Mouse (Mus musculus) kidney, postnatal 25 days (tissue): Measurements from ENCODE around the gene Dtx2.
A peak's percentile ranks its signal among the peaks of the same experiment; 100 is the strongest.

Source experiments
- DNase-seq, 2 experiments: peaks; one replicate each; pipeline ENCODE4 v3.0.0; 2021; ENCODE audit warnings: mixed read lengths in 2 of 2

Dtx2 gene

GRCm38 (mm10) chr5:135975893-135976668 is 18.5 kb upstream of the Dtx2 start:
- DNase-seq: no peak

GRCm38 (mm10) chr5:135979381-135979780 is 15.2 kb upstream of the Dtx2 start:
- DNase-seq: no peak

GRCm38 (mm10) chr5:135979904-135980303 is 14.7 kb upstream of the Dtx2 start, which contains the start of gene Zp3:
TSS of gene Zp3 (plus strand) at chr5:135980099.
- no peak for DNase-seq

GRCm38 (mm10) chr5:135982398-135982797 is 12.2 kb upstream of the Dtx2 start:
- DNase-seq: peak; percentile 62 to 71

GRCm38 (mm10) chr5:135984546-135985044 is 10.0 kb upstream of the Dtx2 start:
- DNase-seq: no peak

DNA sequence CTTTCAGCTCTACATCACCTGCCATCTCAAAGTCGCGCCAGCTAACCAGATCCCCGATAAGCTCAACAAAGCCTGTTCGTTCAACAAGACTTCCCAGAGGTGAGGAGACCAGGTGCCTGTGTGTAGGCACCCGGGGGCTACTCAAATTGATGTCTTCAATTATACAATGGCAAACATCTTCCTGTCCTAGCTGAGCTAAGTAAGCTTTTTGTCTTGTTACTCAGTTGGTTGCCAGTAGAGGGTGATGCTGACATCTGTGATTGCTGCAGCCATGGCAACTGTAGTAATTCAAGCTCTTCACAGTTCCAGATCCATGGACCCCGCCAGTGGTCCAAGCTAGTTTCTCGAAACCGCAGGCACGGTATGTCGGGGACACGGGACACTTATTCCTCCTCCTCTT is 7.4 kb upstream of the Dtx2 start:
- no peak for DNase-seq

DNA sequence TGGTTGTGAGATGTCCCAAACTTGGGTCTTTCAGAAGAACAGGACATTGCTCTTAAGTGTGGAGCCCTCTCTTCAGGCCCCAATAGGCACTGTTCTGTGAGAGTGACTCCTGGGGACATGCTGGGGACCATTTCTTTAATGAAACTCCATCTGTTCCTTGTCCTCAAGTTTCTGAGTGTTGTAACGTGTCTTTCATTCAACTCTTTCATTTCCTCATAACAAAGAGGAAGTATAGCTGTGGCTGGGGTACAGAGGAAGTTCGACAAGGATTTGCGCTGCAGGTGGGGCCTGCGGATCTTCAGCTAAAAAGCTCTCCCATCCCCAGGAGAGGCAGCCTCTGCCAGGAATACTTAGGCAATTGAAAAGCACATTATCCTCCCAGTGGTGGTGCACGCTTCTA is 4.0 kb upstream of the Dtx2 start:
- no peak for DNase-seq

- DNase-seq: peak; percentile 36 to 50
These were observed 1.1 kb upstream of the Dtx2 start for GRCm38 (mm10) chr5:135993381-135993965.

- no peak for DNase-seq
These were observed 270 bp upstream of the Dtx2 start for GRCm38 (mm10) chr5:135994335-135994724.

DNA sequence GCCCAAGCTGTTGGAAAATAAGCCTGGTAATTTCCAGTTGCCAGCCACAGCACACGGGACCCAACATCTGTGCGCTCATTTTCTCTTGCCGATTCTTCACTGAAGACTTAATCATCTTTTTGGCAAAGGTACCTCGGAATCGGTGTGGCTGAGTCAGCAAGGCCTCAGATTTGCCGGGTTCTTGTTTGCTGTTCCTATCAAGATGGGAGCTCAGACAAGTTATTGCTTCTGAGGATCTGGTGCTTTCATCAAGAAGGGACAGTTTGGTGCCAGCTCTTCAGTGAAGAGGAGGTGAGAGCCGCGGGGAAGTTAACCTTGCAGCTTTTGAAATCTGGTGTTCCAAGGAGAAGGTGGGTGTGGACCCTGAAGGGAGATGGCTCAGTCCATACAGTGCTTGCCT is 1.6 kb downstream of the Dtx2 start:
- DNase-seq: no peak

- DNase-seq: no peak
These were observed 6.6 kb downstream of the Dtx2 start for GRCm38 (mm10) chr5:136001222-136001621.

DNA sequence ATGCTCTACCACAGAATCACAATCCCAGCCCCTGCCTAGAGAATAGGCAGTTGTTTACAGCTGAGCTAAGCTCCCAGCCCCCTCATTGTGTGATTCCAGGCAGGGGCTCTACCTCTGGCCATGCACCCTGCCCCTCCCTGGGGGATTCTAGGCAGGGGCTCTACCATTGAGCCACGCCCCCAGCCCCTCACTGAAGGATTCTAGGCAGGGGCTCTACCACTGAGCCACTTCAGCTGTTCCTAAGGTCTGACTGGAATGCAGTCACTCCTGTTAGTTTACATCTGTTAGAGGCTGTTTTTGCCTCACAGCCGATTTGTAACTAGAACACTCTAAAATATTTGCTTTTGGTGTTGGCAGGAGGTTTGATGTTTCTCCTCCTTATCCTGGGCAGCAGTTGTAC is 7.7 kb downstream of the Dtx2 start:
- no peak for DNase-seq

DNA sequence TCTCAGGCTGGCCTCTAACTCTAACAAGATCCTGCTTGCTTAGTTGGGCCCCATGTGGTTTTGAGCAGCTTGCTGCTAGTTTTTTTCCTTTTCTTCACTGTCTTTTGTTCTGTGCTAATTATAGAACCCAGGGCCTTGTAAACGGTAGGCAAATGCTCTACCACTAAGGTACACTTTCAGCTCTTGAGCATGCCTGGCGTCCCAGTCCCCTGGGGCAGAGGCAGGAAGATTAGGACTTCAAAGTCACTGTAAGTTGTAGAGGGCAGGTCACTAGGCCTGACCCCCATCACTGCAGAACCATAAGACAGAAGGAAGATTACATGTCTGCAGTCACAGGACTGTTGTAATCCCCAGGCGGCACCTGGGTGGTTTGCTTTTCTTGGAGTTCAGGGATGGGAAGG is 8.2 kb downstream of the Dtx2 start:
- no peak for DNase-seq

DNA sequence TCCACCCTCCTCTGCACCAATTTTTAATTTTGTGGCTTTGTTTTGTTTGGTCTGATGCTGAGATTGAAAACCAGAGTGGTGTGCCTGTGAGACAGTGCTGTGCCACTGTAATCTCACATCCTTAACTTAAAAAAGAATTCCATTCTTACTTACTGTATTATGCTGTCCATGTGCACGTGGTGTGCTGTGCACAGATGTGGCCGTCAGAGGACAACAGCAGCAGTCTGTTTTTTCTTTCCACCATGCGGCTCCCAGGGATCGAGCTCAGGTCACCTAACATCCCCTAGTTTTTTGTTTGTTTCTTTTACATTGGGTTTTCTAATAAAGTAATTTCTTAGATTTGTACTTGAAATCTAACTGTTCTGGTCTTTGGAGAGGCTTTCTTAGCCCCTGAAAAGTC is 9.9 kb downstream of the Dtx2 start:
- DNase-seq: no peak

GRCm38 (mm10) chr5:136007745-136008144 is 13.1 kb downstream of the Dtx2 start:
- no peak for DNase-seq

DNA sequence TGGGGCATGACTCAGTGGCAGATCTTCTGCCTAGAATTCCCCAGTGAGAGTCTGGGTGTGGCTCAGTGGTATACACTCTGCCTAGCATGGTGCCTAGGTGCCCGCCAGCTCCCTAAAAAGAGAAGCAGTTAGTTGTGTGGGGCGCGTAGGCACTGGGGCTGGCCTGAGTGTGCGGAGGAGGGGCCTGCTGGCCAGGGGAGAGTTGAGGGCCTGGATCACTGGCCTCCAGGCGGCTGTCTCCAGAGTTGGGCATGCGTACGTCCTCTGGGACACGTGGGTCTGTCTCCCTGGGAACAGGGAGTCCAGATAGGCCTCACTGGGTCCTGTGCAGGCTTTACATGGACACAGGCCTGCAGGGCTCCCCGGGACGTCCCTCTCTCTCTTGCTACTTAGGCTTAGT is 20.3 kb downstream of the Dtx2 start:
- DNase-seq: peak; percentile 30 to 83

- peak in 1 of 2 experiments; percentile 52 for DNase-seq
These were observed 21.0 kb downstream of the Dtx2 start for GRCm38 (mm10) chr5:136015586-136015985.

GRCm38 (mm10) chr5:136016014-136016876 is 21.6 kb downstream of the Dtx2 start:
- DNase-seq: peak; percentile 79 to 81

DNA sequence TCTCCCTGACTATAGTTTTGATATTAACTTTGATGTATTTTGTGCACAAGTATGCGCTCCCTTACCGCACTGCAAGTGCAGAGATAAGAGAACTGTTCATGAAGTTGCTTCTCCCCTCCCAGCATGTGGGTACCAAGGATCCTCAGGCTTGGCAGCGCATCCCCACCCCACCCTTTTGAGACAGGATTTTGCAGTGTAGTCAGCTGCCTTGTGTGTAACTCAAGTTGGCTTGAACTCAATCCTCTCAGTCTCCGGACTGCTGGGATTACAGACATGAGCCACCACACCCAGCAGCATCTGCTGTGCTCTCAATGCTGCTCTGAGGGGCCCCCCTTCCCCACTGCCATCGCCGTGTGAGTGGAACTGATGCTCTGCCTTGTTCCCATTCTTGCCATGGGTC is 22.7 kb downstream of the Dtx2 start:
- no peak for DNase-seq

- DNase-seq: no peak
These were observed 24.1 kb downstream of the Dtx2 start for GRCm38 (mm10) chr5:136018726-136019125.

GRCm38 (mm10) chr5:136019907-136020306 is 25.3 kb downstream of the Dtx2 start:
- no peak for DNase-seq

DNA sequence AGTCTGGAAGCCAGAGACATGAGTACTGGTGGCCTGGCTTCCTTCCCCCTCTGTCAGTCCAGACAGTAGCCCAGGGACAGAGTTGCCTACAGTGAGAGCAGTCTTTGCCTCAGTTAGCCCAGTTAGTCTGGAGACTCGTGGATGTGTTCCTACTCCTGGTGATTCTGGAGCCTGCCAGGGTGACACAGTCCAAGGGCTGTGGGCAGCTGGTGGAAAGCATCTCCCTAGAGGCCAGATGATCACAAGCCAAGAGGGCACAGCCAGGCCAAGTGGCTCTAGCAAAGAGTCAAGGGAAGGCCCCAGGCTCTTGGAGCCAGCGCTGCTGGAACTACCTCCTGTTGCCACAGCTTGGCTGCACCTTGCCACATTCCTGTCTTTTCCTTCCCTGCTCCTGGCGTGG is 31.1 kb downstream of the Dtx2 start:
- peak in 1 of 2 experiments; percentile 57 for DNase-seq

GRCm38 (mm10) chr5:136026859-136027258 is 32.3 kb downstream of the Dtx2 start:
- DNase-seq: no peak
